Mouse (Mus musculus) central nervous system, embryonic 18 days (tissue): ENCODE results near the gene Fam131a. TPM values are rescaled to one million over a fixed set of nuclear protein-coding genes. Genes with fewer than 3 reads are reported as not detected.

ENCODE experiments used
- polyA plus RNA-seq: library from polyadenylated mRNA; depleted of rRNA; stranded (reverse); fragments of >200 nt; gene quantifications from 2 replicates; pipeline ENCODE4 v1.2.3, GENCODE M21; 2012; rRNA removed

Fam131a gene
- 85.0 and 85.2 TPM in 2 replicates for polyA plus RNA-seq

GRCm38 (mm10) chr16:20693111-20693701 lies at the start of gene Fam131a:
Gene Fam131a, plus strand, starts transcription at chr16:20693241.

GRCm38 (mm10) chr16:20651076-20651946 lies 41.7 kb upstream of the Fam131a start, which contains the start of gene Psmd2:
Gene Psmd2, plus strand, starts transcription at chr16:20651652.

GRCm38 (mm10) chr16:20668013-20668412 lies 25.0 kb upstream of the Fam131a start, which contains the start of gene Eif4g1:
Gene Eif4g1, plus strand, starts transcription at chr16:20668313.

GRCm38 (mm10) chr16:20717181-20717977 lies 24.3 kb downstream of the Fam131a start, which contains the start of the genes Polr2h and Clcn2:
Gene Polr2h, plus strand, starts transcription at chr16:20717665.
Gene Clcn2, minus strand, starts transcription at chr16:20717746.

GRCm38 (mm10) chr16:20732925-20733730 lies 40.1 kb downstream of the Fam131a start, which contains the start of gene Chrd:
Gene Chrd, plus strand, starts transcription at chr16:20733127.

GRCm38 (mm10) chr16:20733731-20734730 lies 41.0 kb downstream of the Fam131a start, which contains the start of gene Thpo:
Gene Thpo, minus strand, starts transcription at chr16:20734511.

Other genes starting within 250 kb of the Fam131a start
- gene Eif2b5, start 194.4 kb upstream of the Fam131a start, polyA plus RNA-seq: 53.5 and 54.5 TPM in 2 replicates
- 46.6 and 54.8 TPM in 2 replicates for gene Dvl3, start 176.3 kb upstream of the Fam131a start, polyA plus RNA-seq
- 1,387 and 1,451 TPM in 2 replicates for gene Ap2m1, start 157.8 kb upstream of the Fam131a start, polyA plus RNA-seq
- 70.8 and 74.8 TPM in 2 replicates for gene Abcf3, start 144.7 kb upstream of the Fam131a start, polyA plus RNA-seq
- 54.7 and 55.0 TPM in 2 replicates for gene Vwa5b2, start 103.8 kb upstream of the Fam131a start, polyA plus RNA-seq
- 6.6 and 7.1 TPM in 2 replicates for gene Eef1akmt4, start 81.6 kb upstream of the Fam131a start, polyA plus RNA-seq
- not detected in 2 replicates for gene Gm49333, start 81.6 kb upstream of the Fam131a start, polyA plus RNA-seq
- gene Alg3, start 81.5 kb upstream of the Fam131a start, polyA plus RNA-seq: 16.5 and 18.6 TPM in 2 replicates
- gene Camk2n2, start 72.0 kb upstream of the Fam131a start, polyA plus RNA-seq: 120 and 138 TPM in 2 replicates
- gene Ece2, start 63.4 kb upstream of the Fam131a start, polyA plus RNA-seq: 35.4 and 35.7 TPM in 2 replicates
- 232 and 236 TPM in 2 replicates for gene Psmd2, start 41.6 kb upstream of the Fam131a start, polyA plus RNA-seq
- 202 and 210 TPM in 2 replicates for gene Eif4g1, start 24.9 kb upstream of the Fam131a start, polyA plus RNA-seq
- 67.6 and 70.6 TPM in 2 replicates for gene Polr2h, start 24.4 kb downstream of the Fam131a start, polyA plus RNA-seq
- 70.5 and 74.5 TPM in 2 replicates for gene Clcn2, start 24.5 kb downstream of the Fam131a start, polyA plus RNA-seq
- gene Chrd, start 39.9 kb downstream of the Fam131a start, polyA plus RNA-seq: 24.4 and 26.3 TPM in 2 replicates
- 4.2 and 4.4 TPM in 2 replicates for gene Thpo, start 41.3 kb downstream of the Fam131a start, polyA plus RNA-seq